Mouse (Mus musculus) MEL (cell line): ENCODE measurements around the gene Zfp449. TPM values are rescaled to one million over a fixed set of nuclear protein-coding genes. Genes with fewer than 3 reads are reported as not detected.

Source experiments
- DNase-seq: peaks from one replicate; pipeline ENCODE4 v3.0.0; 2011; ENCODE audit warnings: low read depth, low spot score
- H3K27ac ChIP-seq: 2 replicates; pipeline ENCODE4 v1.5.1; 2012; ENCODE audit warnings: low read depth, mild to moderate bottlenecking, control low read depth, low read length, moderate library complexity; ENCODE audit not compliant: control insufficient read depth
- H3K27me3 ChIP-seq, 2 experiments: fragments of 150-350 bp in 1 of 2; sonication (generic) in 1 of 2; 2 replicates each; pipeline ENCODE4 v1.6.1; 2012; ENCODE audit warnings: low read length in 2 of 2, mild to moderate bottlenecking in 2 of 2, improper control_type of control experiment in 1 of 2, moderate library complexity in 1 of 2; ENCODE audit not compliant: insufficient read depth in 2 of 2, control insufficient read depth in 1 of 2
- H3K36me3 ChIP-seq, 2 experiments: 2 replicates each; pipeline ENCODE4 v1.6.1; 2012 to 2014; ENCODE audit warnings: low read length in 2 of 2, improper control_type of control experiment in 1 of 2, inconsistent platforms in 1 of 2, mild to moderate bottlenecking in 1 of 2; ENCODE audit not compliant: insufficient read depth in 2 of 2, control insufficient read depth in 1 of 2
- H3K4me1 ChIP-seq, 2 experiments: fragments of 150-350 bp in 1 of 2; sonication (generic) in 1 of 2; 2 replicates each; pipeline ENCODE4 v1.6.1; 2012; ENCODE audit warnings: low read length in 2 of 2, improper control_type of control experiment in 1 of 2, mild to moderate bottlenecking in 1 of 2; ENCODE audit not compliant: insufficient read depth in 2 of 2, control insufficient read depth in 1 of 2
- H3K4me3 ChIP-seq, 2 experiments: fragments of 150-350 bp in 1 of 2; sonication (generic) in 1 of 2; 2 replicates each; pipeline ENCODE4 v1.5.1; 2012; ENCODE audit warnings: low read depth in 2 of 2, low read length in 2 of 2, mild to moderate bottlenecking in 2 of 2, moderate library complexity in 2 of 2, control low read depth in 1 of 2, improper control_type of control experiment in 1 of 2; ENCODE audit not compliant: control insufficient read depth in 1 of 2, insufficient read depth in 1 of 2
- H3K79me2 ChIP-seq: 2 replicates; pipeline ENCODE4 v1.6.1; 2012; ENCODE audit warnings: mild to moderate bottlenecking, low read length, moderate library complexity; ENCODE audit not compliant: control insufficient read depth, poor library complexity, insufficient read depth
- H3K9ac ChIP-seq: 2 replicates; pipeline ENCODE4 v1.6.1; 2012; ENCODE audit warnings: low read depth, mild to moderate bottlenecking, control low read depth, low read length, moderate library complexity; ENCODE audit not compliant: control insufficient read depth, poor library complexity, severe bottlenecking
- H3K9me3 ChIP-seq: fragments of 150-350 bp; sonication (generic); replicated peaks from 2 replicates; pipeline ENCODE4 v1.6.1; 2012; ENCODE audit warnings: mild to moderate bottlenecking, low read length, improper control_type of control experiment, moderate library complexity; ENCODE audit not compliant: insufficient read depth
- CHD1 ChIP-seq: IDR thresholded peaks from 2 replicates; pipeline ENCODE4 v1.6.1; 2012; ENCODE audit warnings: low read depth, mild to moderate bottlenecking, inconsistent platforms, low read length, improper control_type of control experiment
- CHD2 ChIP-seq: IDR thresholded peaks from 2 replicates; pipeline ENCODE4 v1.6.1; 2011; ENCODE audit warnings: low read length, improper control_type of control experiment
- CTCF ChIP-seq, 3 experiments: IDR thresholded peaks in 2 of 3; conservative IDR thresholded peaks in 1 of 3; 2 replicates each; pipeline ENCODE4 v1.5.1; 2011 to 2012; ENCODE audit warnings: low read length in 3 of 3, low read depth in 2 of 3, mild to moderate bottlenecking in 2 of 3, improper control_type of control experiment in 1 of 3, inconsistent platforms in 1 of 3, mixed read lengths in 1 of 3, moderate library complexity in 1 of 3; ENCODE audit not compliant: control insufficient read depth in 1 of 3, insufficient read depth in 1 of 3, poor library complexity in 1 of 3, severe bottlenecking in 1 of 3
- EP300 ChIP-seq, 2 experiments: IDR thresholded peaks; 2 replicates each; pipeline ENCODE4 v1.6.1; 2011; ENCODE audit warnings: improper control_type of control experiment in 2 of 2, low read length in 2 of 2, low read depth in 1 of 2, mild to moderate bottlenecking in 1 of 2
- ETS1 ChIP-seq: IDR thresholded peaks from 2 replicates; pipeline ENCODE4 v1.6.1; 2012; ENCODE audit warnings: low read depth, mild to moderate bottlenecking, inconsistent platforms, low read length, improper control_type of control experiment, moderate library complexity
- HCFC1 ChIP-seq: IDR thresholded peaks from 2 replicates; pipeline ENCODE4 v1.6.1; 2012; ENCODE audit warnings: low read depth, mild to moderate bottlenecking, inconsistent platforms, low read length, improper control_type of control experiment, moderate library complexity
- KAT2A ChIP-seq: conservative IDR thresholded peaks from 2 replicates; pipeline ENCODE4 v1.6.1; 2012; ENCODE audit warnings: low read depth, low read length, improper control_type of control experiment, inconsistent platforms
- MAFK ChIP-seq: IDR thresholded peaks from 2 replicates; pipeline ENCODE4 v1.6.1; 2011; ENCODE audit warnings: low read depth, mild to moderate bottlenecking, low read length, improper control_type of control experiment, borderline replicate concordance
- MXI1 ChIP-seq: IDR thresholded peaks from 2 replicates; pipeline ENCODE4 v1.6.1; 2011; ENCODE audit warnings: mild to moderate bottlenecking, low read depth, low read length, improper control_type of control experiment
- NRF1 ChIP-seq: IDR thresholded peaks from 2 replicates; pipeline ENCODE4 v1.6.1; 2014; ENCODE audit warnings: low read depth, mild to moderate bottlenecking, inconsistent platforms, low read length, improper control_type of control experiment, moderate library complexity; ENCODE audit not compliant: poor library complexity, insufficient read depth, severe bottlenecking
- POLR2AphosphoS2 ChIP-seq: IDR thresholded peaks from 2 replicates; pipeline ENCODE4 v1.6.1; 2011; ENCODE audit warnings: low read length, improper control_type of control experiment
- RAD21 ChIP-seq: IDR thresholded peaks from 2 replicates; pipeline ENCODE4 v1.6.1; 2011; ENCODE audit warnings: mild to moderate bottlenecking, low read depth, low read length, improper control_type of control experiment
- SIN3A ChIP-seq: IDR thresholded peaks from 2 replicates; pipeline ENCODE4 v1.6.1; 2012; ENCODE audit warnings: low read length, improper control_type of control experiment, inconsistent platforms
- SMC3 ChIP-seq: IDR thresholded peaks from 2 replicates; pipeline ENCODE4 v1.6.1; 2011; ENCODE audit warnings: low read depth, low read length, improper control_type of control experiment
- TCF12 ChIP-seq: IDR thresholded peaks from 2 replicates; pipeline ENCODE4 v1.6.1; 2014; ENCODE audit warnings: low read depth, mild to moderate bottlenecking, inconsistent platforms, low read length, improper control_type of control experiment, moderate library complexity
- USF2 ChIP-seq, 2 experiments: IDR thresholded peaks; 2 replicates each; pipeline ENCODE4 v1.6.1; 2011 to 2012; ENCODE audit warnings: improper control_type of control experiment in 2 of 2, low read length in 2 of 2, borderline replicate concordance in 1 of 2, inconsistent platforms in 1 of 2, low read depth in 1 of 2, mild to moderate bottlenecking in 1 of 2; ENCODE audit not compliant: insufficient read depth in 1 of 2
- ZKSCAN1 ChIP-seq: IDR thresholded peaks from 2 replicates; pipeline ENCODE4 v1.6.1; 2012; ENCODE audit warnings: low read depth, mild to moderate bottlenecking, inconsistent platforms, low read length, improper control_type of control experiment, moderate library complexity
- polyA plus RNA-seq, 2 experiments: library from polyadenylated mRNA; stranded (reverse) in 1 of 2; unstranded in 1 of 2; fragments of >175 nt in 1 of 2; fragments of >200 nt in 1 of 2; gene quantifications; 2 replicates each; pipeline versions ENCODE4 v1.2.1 to v1.2.4; 2012; ENCODE audit warnings: low replicate concordance in 2 of 2, low read depth in 1 of 2; ENCODE audit not compliant: insufficient read length in 2 of 2, insufficient read depth in 1 of 2, missing spikeins in 1 of 2
- total RNA-seq: library from RNA; depleted of rRNA; stranded (reverse); fragments of 300-350 nt; gene quantifications from 2 replicates; pipeline ENCODE4 v1.2.3, GENCODE M21; 2012

Gene Zfp449
- total and polyA plus RNA-seq, 3 experiments: 1.5 TPM; not detected in 1

- Histone ChIP-seq H3K9me3 (no peaks in the 10 kb centered on the region), H3K27me3 (no peaks in the 10 kb centered on the region), H3K36me3 (no peaks in the 10 kb centered on the region), H3K9ac (no peak overlapping the region), H3K4me3 (no peak overlapping the region), H3K4me1 (no peaks in the 10 kb centered on the region), H3K79me2 (no peaks in the 10 kb centered on the region), H3K27ac (no peak overlapping the region)
- TF ChIP-seq RAD21 (peak; percentile 58), CTCF (IDR thresholded peaks at IDR 0.05 in 2 of 3, conservative IDR thresholded peaks at IDR 0.05 in 1 of 3; ENCODE audit: control insufficient read depth in 1 of 3, insufficient read depth in 1 of 3, low read depth in 2 of 3, low read length in 3 of 3, poor library complexity in 1 of 3, severe bottlenecking in 1 of 3) (peak; percentile 27 to 48 (median 31); a peak in 4 of 6 replicates), HCFC1 (no peak), EP300 (IDR thresholded peaks at IDR 0.05; ENCODE audit: low read depth in 1 of 2, low read length in 2 of 2) (no peak), SMC3 (peak; percentile 41)
- peak; percentile 64 for DNase-seq
Observed at GRCm38 (mm10) chrX:56340305-56340704, 5.9 kb upstream of the Zfp449 start.

- Histone ChIP-seq H3K79me2 (no peaks in the 10 kb centered on the region), H3K4me1 (peaks cover 0 to 4% of the 10 kb centered on the region in 2 experiments; a peak in 1 of 4 replicates)
- TF ChIP-seq CHD1 (no peak), TCF12 (no peak), MAFK (no peak), MXI1 (no peak), ZKSCAN1 (no peak), SIN3A (no peak), NRF1 (no peak), POLR2AphosphoS2 (no peak), CHD2 (no peak), ETS1 (no peak), CTCF (IDR thresholded peaks at IDR 0.05 in 2 of 3, conservative IDR thresholded peaks at IDR 0.05 in 1 of 3; ENCODE audit: control insufficient read depth in 1 of 3, insufficient read depth in 1 of 3, low read depth in 2 of 3, low read length in 3 of 3, poor library complexity in 1 of 3, severe bottlenecking in 1 of 3) (no peak), KAT2A (no peak), USF2 (IDR thresholded peaks at IDR 0.05; ENCODE audit: borderline replicate concordance in 1 of 2, insufficient read depth in 1 of 2, low read depth in 1 of 2, low read length in 2 of 2) (no peak)
Observed at GRCm38 (mm10) chrX:56342921-56343320, 3.3 kb upstream of the Zfp449 start.

More at GRCm38 (mm10) chrX:56342921-56343320, 3.3 kb upstream of the Zfp449 start:
- H3K27me3 ChIP-seq: no peaks in the 10 kb centered on the region
- no peaks in the 10 kb centered on the region; a peak in 1 of 4 replicates for H3K36me3 ChIP-seq
- no peak overlapping the region for H3K27ac ChIP-seq
- DNase-seq: no peak
- no peak overlapping the region for H3K9ac ChIP-seq
- no peak overlapping the region for H3K4me3 ChIP-seq
- H3K9me3 ChIP-seq: no peaks in the 10 kb centered on the region
